Mouse (Mus musculus) myocyte (in vitro differentiated cells): ENCODE results near the gene Ano10.

ENCODE experiments used
- MYOD1 ChIP-seq, 3 experiments: IDR thresholded peaks; one replicate each; pipeline ENCODE4 v1.6.1; 2011; ENCODE audit warnings: control low read depth in 2 of 3, low read depth in 2 of 3, mild to moderate bottlenecking in 2 of 3, moderate library complexity in 1 of 3; ENCODE audit not compliant: insufficient read length in 2 of 3, control insufficient read depth in 1 of 3
- MYOG ChIP-seq, 3 experiments: IDR thresholded peaks; one replicate each; pipeline ENCODE4 v1.6.1; 2011; ENCODE audit warnings: control low read depth in 2 of 3, low read depth in 2 of 3, mild to moderate bottlenecking in 2 of 3; ENCODE audit not compliant: insufficient read length in 2 of 3, control insufficient read depth in 1 of 3, insufficient read depth in 1 of 3
- REST ChIP-seq: IDR thresholded peaks from one replicate; pipeline ENCODE4 v1.6.1; 2011; ENCODE audit warnings: mild to moderate bottlenecking, control low read depth, moderate library complexity; ENCODE audit not compliant: insufficient read depth, insufficient read length
- SRF ChIP-seq: IDR thresholded peaks from one replicate; pipeline ENCODE4 v1.6.1; 2011; ENCODE audit warnings: low read depth; ENCODE audit not compliant: control insufficient read depth, insufficient read length

DNA sequence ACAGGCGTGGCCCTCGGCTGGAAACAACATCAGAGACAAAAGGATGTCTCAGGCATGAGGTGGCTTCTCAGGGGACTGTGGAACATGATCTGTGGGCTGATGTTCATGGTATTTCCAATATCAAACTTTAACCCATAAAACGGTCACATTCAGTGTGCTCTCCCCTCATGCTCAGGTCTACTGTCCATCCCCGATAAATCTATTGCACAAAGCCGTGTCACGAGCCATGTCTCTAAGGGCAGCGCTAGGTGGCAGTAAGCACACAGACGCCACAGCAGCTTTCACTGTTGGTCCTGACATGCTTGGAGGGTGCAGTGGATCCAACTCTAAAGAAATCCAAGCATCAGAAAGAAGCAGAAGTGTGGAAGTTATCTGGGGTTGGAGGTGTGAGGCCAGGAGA, 46.1 kb downstream of the Ano10 start:
- TF ChIP-seq MYOG (IDR thresholded peaks at IDR 0.05; ENCODE audit: control insufficient read depth in 1 of 3, insufficient read depth in 1 of 3, insufficient read length in 2 of 3, low read depth in 2 of 3) (no peak), REST (no peak), MYOD1 (IDR thresholded peaks at IDR 0.05; ENCODE audit: control insufficient read depth in 1 of 3, insufficient read length in 2 of 3, low read depth in 2 of 3) (no peak), SRF (no peak)
